In the genomic region with DNA sequence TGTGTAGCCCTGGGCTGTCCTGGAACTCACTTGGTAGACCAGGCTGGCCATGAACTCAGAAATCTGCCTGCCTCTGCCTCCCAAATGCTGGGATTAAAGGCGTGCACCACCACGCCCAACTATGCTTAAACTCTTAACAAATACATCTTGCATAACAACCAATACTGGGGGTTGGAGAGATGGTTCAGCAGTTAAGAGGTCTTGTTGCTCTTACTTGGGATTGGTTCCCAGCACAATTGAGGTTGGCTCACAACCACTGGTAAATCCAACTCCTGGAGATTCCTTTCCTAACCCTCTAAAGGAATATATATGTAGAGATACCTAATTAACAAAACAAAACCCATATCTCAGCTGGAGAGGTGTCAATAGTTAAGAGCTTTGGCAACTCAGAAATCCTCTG, we compare ENCODE assay signal across 23 mouse cellular contexts. TPM values are rescaled to one million over a fixed set of nuclear protein-coding genes. Genes with fewer than 3 reads are reported as not detected.
"Had no signal": no experiment of that assay in that cellular context is flagged by ENCODE, and none has a peak within 500 bp of the region (broad histone marks: within the 10 kb centered on the region; RNA-seq: fewer than 3 reads in every experiment).

No protein-coding gene starts in this region.

- DNase-seq: gastrocnemius, adult 2 months; gastrocnemius, postnatal 10 days; gastrocnemius, postnatal 25 days; heart, postnatal 10 days; heart, postnatal 4 days; kidney, adult 18-20 months; kidney, adult 8-10 months; kidney, postnatal 10 days; liver; liver, embryonic 13.5 days had no signal

- H3K9ac ChIP-seq: heart, embryonic 12.5 days; hindbrain, embryonic 12.5 days; hindbrain, embryonic 14.5 days; intestine, embryonic 15.5 days; limb, embryonic 12.5 days; liver, embryonic 13.5 days had no signal

- H3K27ac ChIP-seq: gastrocnemius, adult 2 months; heart, embryonic 10.5 days; hindbrain, embryonic 10.5 days; hindbrain, embryonic 12.5 days; hindbrain, embryonic 14.5 days; intestine, embryonic 15.5 days; layer of hippocampus, adult 2 months; left cerebral cortex, adult 2 months; limb, embryonic 10.5 days; limb, embryonic 12.5 days; liver, embryonic 13.5 days had no signal

- H3K4me1 ChIP-seq: intestine, embryonic 15.5 days had no signal

- H3K27me3 ChIP-seq: heart, embryonic 12.5 days; hindbrain, embryonic 12.5 days; intestine, embryonic 15.5 days; limb, embryonic 12.5 days; liver, embryonic 13.5 days had no signal

- H3K4me3 ChIP-seq: gastrocnemius, adult 2 months; heart, embryonic 10.5 days; heart, embryonic 12.5 days; hindbrain, embryonic 10.5 days; hindbrain, embryonic 12.5 days; intestine, embryonic 15.5 days; layer of hippocampus, adult 2 months; left cerebral cortex, adult 2 months; limb, embryonic 10.5 days; limb, embryonic 12.5 days; liver, embryonic 13.5 days had no signal

- ATAC-seq: hindbrain, embryonic 16.5 days; inflammation-experienced regulatory T-cells, adult 6 months; intestine, embryonic 15.5 days had no signal

- H3K9me3 ChIP-seq: heart, embryonic 10.5 days; heart, embryonic 12.5 days; hindbrain, embryonic 10.5 days; hindbrain, embryonic 12.5 days; intestine, embryonic 15.5 days; limb, embryonic 10.5 days; limb, embryonic 12.5 days; liver, embryonic 13.5 days had no signal

- H3K4me2 ChIP-seq: heart, embryonic 12.5 days; hindbrain, embryonic 12.5 days; hindbrain, embryonic 14.5 days; intestine, embryonic 15.5 days; limb, embryonic 12.5 days; liver, embryonic 11.5 days; liver, embryonic 13.5 days had no signal

RNA-seq across cellular contexts. Expression of gene Copz2, which starts 53.6 kb away (rescaled TPM):
- polyA plus RNA-seq: inflammation-experienced regulatory T-cells, adult 6 months had no signal
